Mouse (Mus musculus): Measurements from ENCODE around the gene Gm15128. TPM values are rescaled to one million over a fixed set of nuclear protein-coding genes. Genes with fewer than 3 reads are reported as not detected.
"Not testable (repeated sequence)": the region's sequence is repeated elsewhere in the genome, so short reads cannot be mapped to it uniquely, and the experiment has no call there.

Gene Gm15128
- not detected in 2 replicates for polyA plus RNA-seq (2012; rRNA removed)

DNA sequence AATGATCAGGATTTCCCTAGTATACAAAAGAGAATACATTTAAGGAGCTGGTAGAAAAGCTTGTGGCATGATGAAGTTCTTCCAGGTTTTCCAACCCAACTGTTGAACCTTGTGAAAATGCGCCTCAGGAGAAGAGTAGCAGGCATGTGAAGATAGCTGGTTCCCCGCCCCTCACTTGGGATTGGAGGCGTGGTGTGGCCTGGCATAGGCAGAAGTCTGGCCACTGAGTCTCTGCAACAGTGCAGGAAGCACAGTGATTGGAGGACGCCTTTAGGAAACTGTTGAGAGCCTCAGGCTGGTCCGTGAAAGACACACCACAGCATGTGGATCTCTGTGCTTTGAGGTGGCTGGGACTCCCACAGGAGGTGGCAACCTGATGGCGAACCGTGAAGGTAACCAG, at the start of gene Gm15128:
Gene Gm15128 (plus strand): TSS at position 301 of the 400 bp plus-strand sequence.
- not testable (repeated sequence) for DNase-seq (ENCODE audit: low read depth in 1 of 2, low spot score in 2 of 2); H3K4me1 ChIP-seq (ENCODE audit: control insufficient read depth, insufficient read depth, insufficient read length); H3K36me3 ChIP-seq (ENCODE audit: control insufficient read depth, insufficient read depth, low read length); H3K4me3 ChIP-seq (ENCODE audit: extremely low read depth, insufficient read depth, insufficient read length); H3K27ac ChIP-seq (ENCODE audit: insufficient read depth, low read length); H3K27me3 ChIP-seq (ENCODE audit: control insufficient read depth, insufficient read depth, low read length)
- 81% methylated on average over 7 of the region's 7 CpGs for WGBS

Other genes with a start within 250 kb of the Gm15128 start
- gene Lrch2, start 211.9 kb upstream of the Gm15128 start, polyA plus RNA-seq (2012; rRNA removed) = 0.06 and 0.14 TPM in 2 replicates
- gene Gm15080, start 227.0 kb downstream of the Gm15128 start, polyA plus RNA-seq (2012; rRNA removed) = not detected in 2 replicates